Mouse (Mus musculus): ENCODE measurements around the gene Ipo11. TPM values are rescaled to one million over a fixed set of nuclear protein-coding genes. Genes with fewer than 3 reads are reported as not detected.

Gene Ipo11
- polyA plus RNA-seq, 1 experiment from 2014 or later: 38.9 TPM

DNA sequence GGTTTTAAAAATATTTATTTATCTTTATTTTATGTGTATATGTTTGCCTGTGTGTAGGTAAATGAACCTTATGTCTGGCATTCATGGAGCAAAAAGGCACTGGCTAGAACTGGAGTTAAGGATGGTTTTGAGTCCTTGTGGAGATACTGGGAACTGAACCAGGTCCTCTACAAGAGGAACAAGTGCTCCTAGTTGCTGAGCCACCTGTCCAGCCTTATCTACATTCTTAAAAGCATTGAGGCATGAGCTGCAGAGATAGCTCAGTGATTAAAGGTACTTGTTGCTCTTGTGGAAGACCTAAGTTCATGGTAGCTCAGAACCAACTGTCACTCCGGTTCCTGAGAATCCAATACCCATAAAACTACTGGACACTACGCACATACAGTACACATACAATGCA lies 49.4 kb downstream of the Ipo11 start:
- WGBS: 94% methylated on average over 2 of the region's 2 CpGs
- H3K4me2 ChIP-seq: no peak overlapping the region
- no peaks in the 10 kb centered on the region for H3K4me1 ChIP-seq (replicated peaks)
- H3K36me3 ChIP-seq: peaks cover 17% of the 10 kb centered on the region
- no peak overlapping the region for H3K9ac ChIP-seq
- no peak overlapping the region for H3K27ac ChIP-seq
- no peaks in the 10 kb centered on the region for H3K27me3 ChIP-seq
- H3K9me3 ChIP-seq: no peaks in the 10 kb centered on the region
- ATAC-seq (ENCODE audit: low FRiP score): no peak
- no peak overlapping the region for H3K4me3 ChIP-seq

DNA sequence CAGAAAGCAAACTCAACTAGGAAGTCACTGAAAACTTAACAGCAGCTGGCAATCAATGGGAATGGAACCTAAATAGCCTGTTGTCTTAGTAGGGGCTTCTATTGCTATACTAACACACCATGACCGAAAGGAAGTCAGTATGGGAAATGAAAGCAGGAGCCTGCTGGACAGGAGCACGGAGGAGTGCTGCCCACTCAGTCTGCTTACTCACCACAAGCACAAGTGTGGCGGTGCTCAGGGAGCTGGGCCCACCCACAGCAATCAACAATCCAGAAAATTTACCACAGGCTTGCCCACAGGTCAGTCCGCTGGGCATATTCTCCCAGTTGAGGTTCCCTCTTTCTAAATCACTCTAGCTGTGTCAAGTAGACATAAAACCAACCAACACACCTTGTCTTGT lies 52.5 kb downstream of the Ipo11 start:
- 82% methylated on average over 4 of the region's 4 CpGs for WGBS
- no peak for ATAC-seq (ENCODE audit: low FRiP score)
- H3K4me2 ChIP-seq: no peak overlapping the region
- no peak overlapping the region for H3K4me3 ChIP-seq
- H3K4me1 ChIP-seq (replicated peaks): no peaks in the 10 kb centered on the region
- peaks cover 22% of the 10 kb centered on the region for H3K36me3 ChIP-seq
- no peak overlapping the region for H3K9ac ChIP-seq
- no peaks in the 10 kb centered on the region for H3K9me3 ChIP-seq
- H3K27ac ChIP-seq: no peak overlapping the region
- H3K27me3 ChIP-seq: no peaks in the 10 kb centered on the region

DNA sequence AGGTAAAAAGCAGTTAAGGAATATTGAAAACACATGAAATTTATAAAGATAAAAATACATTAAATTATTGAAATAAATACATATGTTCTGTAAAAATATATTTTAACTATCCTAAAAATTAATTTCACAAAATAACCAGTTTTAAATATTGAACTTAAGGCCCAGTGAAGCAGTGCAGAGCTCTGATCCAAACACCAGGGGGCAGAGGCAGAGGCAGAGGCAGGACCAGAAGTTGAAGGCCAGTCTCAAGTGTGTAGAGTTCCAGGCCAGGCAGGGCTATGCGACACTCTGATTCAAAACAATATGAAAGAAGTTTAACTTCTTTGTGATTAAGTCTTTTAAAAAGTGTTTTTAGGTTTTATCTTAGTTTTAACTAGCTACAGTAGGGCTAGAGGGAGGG lies 60.5 kb downstream of the Ipo11 start:
- Histone ChIP-seq H3K36me3 (peaks cover 22% of the 10 kb centered on the region), H3K9me3 (no peaks in the 10 kb centered on the region), H3K27ac (no peak overlapping the region), H3K4me1 (replicated peaks) (no peaks in the 10 kb centered on the region), H3K4me2 (no peak overlapping the region), H3K4me3 (no peak overlapping the region), H3K9ac (no peak overlapping the region), H3K27me3 (no peaks in the 10 kb centered on the region)
- ATAC-seq (ENCODE audit: low FRiP score): no peak
- 86% methylated on average over 1 of the region's 1 CpGs for WGBS

DNA sequence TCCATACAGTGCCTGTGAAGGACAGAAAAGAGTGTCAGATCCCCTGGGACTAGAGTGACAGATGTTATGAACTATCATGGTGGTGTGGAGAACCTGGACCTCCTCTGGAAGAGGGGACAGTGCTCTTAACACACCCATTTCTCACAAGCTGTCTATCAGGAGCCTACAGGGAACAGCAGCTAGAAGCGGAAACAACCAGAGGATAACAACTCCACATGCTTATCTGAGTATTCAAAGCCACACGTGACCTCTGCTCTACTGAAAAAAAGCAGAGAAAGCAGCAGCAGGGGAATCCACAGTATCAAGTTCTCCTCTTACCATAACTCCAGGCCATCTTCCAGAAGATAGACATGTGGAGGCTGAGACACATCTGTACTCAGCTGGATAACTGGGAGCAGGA lies 71.2 kb downstream of the Ipo11 start:
- 72% methylated on average over 2 of the region's 2 CpGs for WGBS
- Histone ChIP-seq H3K4me3 (no peak overlapping the region), H3K9me3 (no peaks in the 10 kb centered on the region), H3K4me1 (replicated peaks) (no peaks in the 10 kb centered on the region), H3K36me3 (peaks cover 37% of the 10 kb centered on the region), H3K9ac (no peak overlapping the region), H3K27ac (no peak overlapping the region), H3K27me3 (no peaks in the 10 kb centered on the region), H3K4me2 (no peak overlapping the region)
- no peak for ATAC-seq (ENCODE audit: low FRiP score)

DNA sequence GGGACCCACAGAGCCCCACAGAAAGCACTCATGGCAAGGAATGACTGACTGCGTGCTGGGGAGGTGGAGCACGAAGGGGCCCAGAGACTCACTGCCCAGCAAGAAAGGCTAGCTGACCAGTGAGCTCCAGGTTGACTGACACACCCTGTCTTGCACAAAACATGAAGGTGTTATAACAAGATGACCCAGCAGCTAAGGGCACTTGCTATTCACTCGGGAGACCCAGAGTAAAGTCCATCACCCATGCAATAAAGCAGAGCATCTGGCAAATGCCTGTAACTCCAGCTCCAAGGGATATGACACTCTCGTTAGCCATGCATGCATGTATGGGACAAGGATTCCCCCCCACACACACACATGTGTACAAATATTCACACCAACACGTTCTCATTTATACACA lies 78.0 kb downstream of the Ipo11 start:
- peaks cover 19% of the 10 kb centered on the region for H3K36me3 ChIP-seq
- H3K9me3 ChIP-seq: no peaks in the 10 kb centered on the region
- H3K27me3 ChIP-seq: no peaks in the 10 kb centered on the region
- no peak overlapping the region for H3K4me2 ChIP-seq
- H3K9ac ChIP-seq: no peak overlapping the region
- H3K4me3 ChIP-seq: no peak overlapping the region
- no peaks in the 10 kb centered on the region for H3K4me1 ChIP-seq (replicated peaks)
- whole genome bisulfite sequencing: 94% methylated on average over 5 of the region's 5 CpGs
- no peak overlapping the region for H3K27ac ChIP-seq
- ATAC-seq (ENCODE audit: low FRiP score): no peak

DNA sequence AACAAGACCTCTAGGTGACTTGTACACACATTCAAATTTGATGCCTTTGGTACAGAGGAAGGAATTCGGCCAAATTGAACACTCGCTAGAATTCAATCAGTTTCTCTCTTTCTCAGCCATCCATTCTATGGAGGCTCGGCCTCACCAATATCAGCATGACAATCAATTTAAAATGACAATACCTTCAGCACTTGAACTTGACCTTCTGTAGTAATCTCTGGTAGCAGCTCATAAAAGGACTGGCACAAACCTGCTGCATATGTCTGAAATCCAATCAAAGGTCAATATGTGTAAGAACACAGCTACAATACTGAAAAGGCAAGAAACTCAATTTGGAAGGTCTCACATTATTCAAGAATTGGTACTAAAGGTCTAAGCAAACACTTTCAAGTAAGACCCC lies 80.2 kb downstream of the Ipo11 start:
- Histone ChIP-seq H3K9ac (no peak overlapping the region), H3K27ac (no peak overlapping the region), H3K4me3 (no peak overlapping the region), H3K36me3 (peaks cover 15% of the 10 kb centered on the region), H3K4me1 (replicated peaks) (no peaks in the 10 kb centered on the region), H3K9me3 (no peaks in the 10 kb centered on the region), H3K4me2 (no peak overlapping the region), H3K27me3 (no peaks in the 10 kb centered on the region)
- 73% methylated on average over 3 of the region's 3 CpGs for whole genome bisulfite sequencing
- no peak for ATAC-seq (ENCODE audit: low FRiP score)

DNA sequence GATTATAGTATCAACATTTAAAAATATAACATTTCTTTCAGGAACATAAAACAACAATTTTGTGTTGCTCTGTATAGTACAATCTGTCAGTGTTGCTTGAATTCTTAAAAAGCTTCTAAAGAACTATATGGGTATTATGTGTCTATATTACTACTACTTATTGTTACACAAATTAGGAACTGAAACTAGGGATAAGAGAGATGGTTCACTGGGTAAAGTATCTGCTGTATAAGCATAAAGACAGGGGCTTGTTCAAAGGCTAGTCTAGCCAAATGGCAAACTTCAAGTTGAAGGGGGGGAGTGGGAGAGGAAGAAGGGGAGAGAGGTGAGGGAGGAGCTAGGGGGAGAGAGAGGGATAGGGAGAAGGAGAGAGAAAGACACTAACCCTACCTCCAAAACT lies 89.2 kb downstream of the Ipo11 start:
- H3K4me1 ChIP-seq (replicated peaks): no peaks in the 10 kb centered on the region
- H3K9ac ChIP-seq: no peak overlapping the region
- no peak for ATAC-seq (ENCODE audit: low FRiP score)
- peaks cover 8% of the 10 kb centered on the region for H3K36me3 ChIP-seq
- no peak overlapping the region for H3K27ac ChIP-seq
- no peaks in the 10 kb centered on the region for H3K27me3 ChIP-seq
- no peak overlapping the region for H3K4me3 ChIP-seq
- no peaks in the 10 kb centered on the region for H3K9me3 ChIP-seq
- H3K4me2 ChIP-seq: no peak overlapping the region

DNA sequence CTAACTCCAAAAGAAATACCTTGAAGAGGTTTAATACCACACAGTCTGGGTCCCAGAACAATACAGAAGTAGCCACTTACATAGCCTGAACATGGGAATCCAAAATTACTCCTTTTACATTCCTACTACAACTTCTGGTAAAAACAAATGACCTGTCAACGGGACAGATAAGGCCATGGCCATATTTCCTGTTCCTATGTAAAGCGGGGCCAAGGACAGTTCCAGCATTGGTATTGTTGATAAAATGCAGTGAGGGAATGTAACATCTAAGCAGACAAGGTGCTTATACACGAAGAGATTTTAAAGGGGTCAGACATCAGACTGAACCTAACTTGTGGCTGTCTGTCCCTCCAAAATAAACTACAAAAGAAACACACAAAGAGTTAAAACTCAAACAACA lies 91.8 kb downstream of the Ipo11 start:
- WGBS: 97% methylated on average over 3 of the region's 3 CpGs
- no peak overlapping the region for H3K9ac ChIP-seq
- ATAC-seq (ENCODE audit: low FRiP score): no peak
- H3K27ac ChIP-seq: no peak overlapping the region
- no peak overlapping the region for H3K4me2 ChIP-seq
- H3K36me3 ChIP-seq: peaks cover 15% of the 10 kb centered on the region
- no peaks in the 10 kb centered on the region for H3K27me3 ChIP-seq
- no peaks in the 10 kb centered on the region for H3K9me3 ChIP-seq
- no peak overlapping the region for H3K4me3 ChIP-seq
- H3K4me1 ChIP-seq (replicated peaks): no peaks in the 10 kb centered on the region

DNA sequence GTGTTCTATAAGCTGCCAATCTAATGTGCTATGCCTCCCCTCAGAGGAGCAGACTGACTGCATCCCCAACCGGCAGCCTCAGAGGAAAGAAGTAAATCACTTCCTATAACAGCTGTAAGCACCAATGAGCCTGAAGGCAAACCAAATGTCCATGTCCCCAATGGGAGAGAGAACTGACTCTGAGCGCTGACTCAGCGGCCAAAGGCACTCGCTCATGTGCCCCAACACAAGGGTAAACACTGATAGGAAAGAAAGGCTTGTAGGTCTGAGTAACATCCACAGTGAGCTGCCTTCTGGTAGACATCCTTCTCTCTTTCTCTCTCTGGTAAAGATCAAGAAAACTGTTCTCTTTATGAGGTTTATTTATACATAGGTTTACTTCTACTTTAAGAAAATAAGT lies 94.2 kb downstream of the Ipo11 start:
- Histone ChIP-seq H3K27ac (no peak overlapping the region), H3K4me3 (no peak overlapping the region), H3K9ac (no peak overlapping the region), H3K4me1 (replicated peaks) (no peaks in the 10 kb centered on the region), H3K9me3 (no peaks in the 10 kb centered on the region), H3K36me3 (peaks cover 19% of the 10 kb centered on the region), H3K4me2 (no peak overlapping the region), H3K27me3 (no peaks in the 10 kb centered on the region)
- WGBS: 75% methylated on average over 4 of the region's 4 CpGs
- ATAC-seq (ENCODE audit: low FRiP score): no peak

DNA sequence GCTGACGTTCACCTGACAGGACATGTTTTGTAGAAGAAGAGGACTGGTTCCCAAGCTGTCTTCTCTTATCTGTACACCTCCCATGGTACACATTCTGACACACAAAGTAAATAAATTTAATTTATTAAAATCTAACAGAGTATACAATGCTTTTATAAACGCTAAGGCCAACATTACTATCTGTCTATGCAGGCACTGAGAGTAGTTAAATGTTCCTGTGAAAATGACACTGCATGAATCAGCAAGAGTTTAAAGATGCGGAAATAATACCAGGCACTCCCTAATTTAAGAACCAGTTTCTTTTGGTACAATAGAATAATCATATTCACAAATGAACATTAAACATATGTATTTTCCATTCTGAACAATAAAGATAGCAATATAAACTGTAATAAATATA lies 98.0 kb downstream of the Ipo11 start:
- no peak overlapping the region for H3K4me3 ChIP-seq
- no peak overlapping the region for H3K9ac ChIP-seq
- H3K27ac ChIP-seq: no peak overlapping the region
- no peaks in the 10 kb centered on the region for H3K27me3 ChIP-seq
- no peaks in the 10 kb centered on the region for H3K4me1 ChIP-seq (replicated peaks)
- no peaks in the 10 kb centered on the region for H3K9me3 ChIP-seq
- peaks cover 11% of the 10 kb centered on the region for H3K36me3 ChIP-seq
- no peak overlapping the region for H3K4me2 ChIP-seq
- no peak for ATAC-seq (ENCODE audit: low FRiP score)
- WGBS: 92% methylated on average over 3 of the region's 3 CpGs

DNA sequence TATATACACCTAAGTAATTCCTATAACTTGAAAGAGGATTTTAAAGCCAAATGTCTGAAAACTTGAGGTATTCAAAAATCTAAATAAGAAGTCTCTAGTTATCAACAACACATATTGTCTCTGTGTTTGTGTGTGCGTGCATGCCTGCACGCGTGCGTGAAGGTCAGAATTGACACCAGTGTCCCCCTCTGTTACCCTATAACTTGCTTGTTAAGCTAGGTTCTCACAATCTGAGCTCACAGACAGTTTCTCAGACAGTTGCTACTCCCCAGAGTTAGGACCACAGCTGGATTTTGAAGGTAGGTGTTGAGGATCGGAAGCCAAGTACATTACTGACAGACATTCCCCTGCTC lies 100.3 kb downstream of the Ipo11 start:
- 91% methylated on average over 5 of the region's 5 CpGs for WGBS
- Histone ChIP-seq H3K9ac (no peak overlapping the region), H3K27me3 (no peaks in the 10 kb centered on the region), H3K4me1 (replicated peaks) (no peaks in the 10 kb centered on the region), H3K9me3 (no peaks in the 10 kb centered on the region), H3K27ac (no peak overlapping the region; the same call in 1 of the 2 replicates), H3K36me3 (peaks cover 10% of the 10 kb centered on the region), H3K4me2 (no peak overlapping the region), H3K4me3 (no peak overlapping the region)
- ATAC-seq (ENCODE audit: low FRiP score): no peak

DNA sequence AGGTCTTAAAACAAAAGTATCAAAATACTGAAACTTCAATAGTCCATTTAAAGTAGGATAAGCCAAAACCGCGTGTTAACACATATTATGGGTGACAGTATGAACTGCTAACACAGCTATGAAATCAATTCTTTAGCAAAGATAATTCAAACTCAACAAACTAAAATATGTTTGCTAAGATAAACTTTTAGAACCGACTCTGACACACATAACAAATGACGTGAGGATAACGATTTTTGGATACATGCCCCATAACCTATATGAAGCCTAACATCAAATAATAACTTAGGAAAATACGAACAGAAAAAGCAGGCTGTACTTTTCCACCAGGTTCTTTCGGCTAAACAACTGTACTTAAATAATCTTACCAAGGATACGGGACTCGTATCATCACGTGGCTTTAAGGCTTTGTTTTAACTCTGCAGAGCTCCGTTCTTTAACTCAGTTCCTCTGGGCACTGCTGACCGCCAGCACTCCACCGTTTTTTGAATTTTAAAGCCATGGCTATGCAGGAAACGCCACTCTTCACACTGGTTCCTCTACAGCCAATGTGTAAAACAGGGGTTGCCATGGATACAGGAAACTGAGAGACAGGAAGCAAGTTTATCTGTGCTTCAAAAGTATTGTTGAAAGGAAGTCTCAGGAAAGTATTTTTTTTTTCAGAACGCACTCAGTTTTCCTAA lies 100.8 kb downstream of the Ipo11 start:
- H3K9ac ChIP-seq: no peak overlapping the region
- H3K27ac ChIP-seq: no peak overlapping the region
- no peak for ATAC-seq (ENCODE audit: low FRiP score)
- H3K9me3 ChIP-seq: no peaks in the 10 kb centered on the region
- 0 out of 2 replicates have a peak, but pooled peaks cover 10% of the 10 kb centered on the region for H3K36me3 ChIP-seq
- H3K4me1 ChIP-seq (replicated peaks): no peaks in the 10 kb centered on the region
- no peak overlapping the region for H3K4me3 ChIP-seq
- 70% methylated on average over 15 of the region's 15 CpGs for WGBS
- no peaks in the 10 kb centered on the region for H3K27me3 ChIP-seq
- no peak overlapping the region for H3K4me2 ChIP-seq

DNA sequence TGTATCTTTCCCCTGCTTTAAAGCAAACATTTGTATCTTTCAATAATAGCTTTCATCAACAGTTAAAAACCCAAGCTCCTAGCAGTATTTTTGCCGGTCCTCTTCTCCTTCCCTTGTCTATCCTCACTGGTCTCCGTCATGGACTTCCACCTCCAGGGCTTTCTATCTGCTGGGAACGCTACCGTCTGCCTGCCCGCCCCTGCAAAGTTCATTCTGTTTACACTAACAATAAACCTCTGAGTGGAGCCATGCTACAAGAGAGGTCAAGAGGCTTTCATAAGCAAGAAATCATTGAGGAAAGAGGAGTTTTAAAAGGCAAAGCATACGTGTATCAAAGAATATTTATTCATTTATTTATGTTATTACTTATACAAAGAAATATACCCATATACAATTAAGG lies 106.7 kb downstream of the Ipo11 start:
- Histone ChIP-seq H3K9me3 (no peaks in the 10 kb centered on the region), H3K4me1 (replicated peaks) (no peaks in the 10 kb centered on the region), H3K27me3 (no peaks in the 10 kb centered on the region), H3K27ac (no peak overlapping the region), H3K36me3 (0 out of 2 replicates have a peak, but pooled peaks cover 5% of the 10 kb centered on the region), H3K4me3 (no peak overlapping the region), H3K9ac (no peak overlapping the region), H3K4me2 (no peak overlapping the region)
- no peak for ATAC-seq (ENCODE audit: low FRiP score)
- WGBS: 69% methylated on average over 6 of the region's 6 CpGs
